Comparison of ENCODE assay signal across 8 mouse cellular contexts in the genomic region with DNA sequence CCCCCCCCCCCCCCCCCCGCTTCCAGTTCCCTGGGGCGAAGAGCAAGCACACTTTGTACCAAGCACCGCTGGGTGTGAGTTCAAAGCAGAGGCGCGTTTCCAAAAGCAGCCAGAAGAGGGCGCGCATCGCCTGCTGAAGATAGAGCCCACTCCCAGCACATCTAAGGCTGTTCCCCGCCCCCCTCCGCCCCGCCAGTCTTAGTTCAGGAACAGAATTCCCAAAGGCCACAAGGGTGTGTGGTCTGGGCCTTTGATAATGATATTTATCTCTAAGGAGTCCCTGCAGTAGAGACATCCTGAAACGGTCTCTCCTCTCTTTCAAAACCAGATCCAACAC. TPM values are rescaled to one million over a fixed set of nuclear protein-coding genes. Genes with fewer than 3 reads are reported as not detected.
A peak's percentile ranks its signal among the peaks of the same experiment; 100 is the strongest.
DNase-seq lines count a peak whose midpoint lies in the region; ATAC-seq and TF ChIP-seq lines count a peak whose summit lies in the region.

No protein-coding gene starts in this region.

- peak overlapping the region; percentile 56 for H3K4me2 ChIP-seq in hindbrain, postnatal 0 days (ENCODE audit: low read depth, low read length)

- H3K27me3 ChIP-seq in hindbrain, postnatal 0 days (ENCODE audit: insufficient read depth, low read length), result no peaks in the 10 kb centered on the region; the same call in 1 of the 2 replicates

- WGBS in hindbrain, postnatal 0 days, result 1% methylated on average over 11 of the region's 12 CpGs

- H3K9me3 ChIP-seq in hindbrain, postnatal 0 days (ENCODE audit: low read length), result no peaks in the 10 kb centered on the region

- DNase-seq in adipocyte (ENCODE audit: low spot score), result peak; percentile 90
- peak; percentile 85 to 87 for DNase-seq in gastrocnemius, adult 8-10 months (ENCODE audit: low spot score in 2 of 2)
- DNase-seq in hindbrain, postnatal 0 days (ENCODE audit: low spot score), result peak; percentile 94
- peak; percentile 91 to 94 for DNase-seq in left cerebral cortex, adult 18-20 months (ENCODE audit: low spot score in 2 of 2)
- DNase-seq in lung, postnatal 36 days, result peak; percentile 96
- peak; percentile 90 for DNase-seq in right cerebral cortex, postnatal 14 days
- DNase-seq in yolk sac, embryonic 10.5 days (ENCODE audit: low spot score), result peak; percentile 81

- TF ChIP-seq CTCF in hindbrain, postnatal 0 days (IDR thresholded peaks at IDR 0.05; ENCODE audit: low read depth), result peak; percentile 87

- H3K36me3 ChIP-seq in hindbrain, postnatal 0 days (ENCODE audit: insufficient read depth, low read length), result no peaks in the 10 kb centered on the region

- no peak overlapping the region for H3K9ac ChIP-seq in hindbrain, postnatal 0 days (replicated peaks; ENCODE audit: low read length)

- 0 out of 2 replicates have a peak, but pooled peaks cover 3% of the 10 kb centered on the region for H3K4me1 ChIP-seq in hindbrain, postnatal 0 days (ENCODE audit: insufficient read depth, low read length)

- ATAC-seq in common myeloid progenitor, adult 5-6 weeks (replicated peaks; ENCODE audit: low read depth, poor library complexity, severe bottlenecking), result peak; percentile 69
- peak; percentile 89 for ATAC-seq in hindbrain, postnatal 0 days

- no peak overlapping the region for H3K27ac ChIP-seq in hindbrain, postnatal 0 days

- peak overlapping the region; percentile 29 for H3K4me3 ChIP-seq in hindbrain, postnatal 0 days (ENCODE audit: low read length)

RNA-seq across cellular contexts. Expression of gene A730049H05Rik, which starts 28.9 kb away (rescaled TPM):
- not detected in 2 replicates for total RNA-seq in common myeloid progenitor, adult 5-6 weeks (2017)
- total RNA-seq in gastrocnemius, adult 8-10 months (2022), result under 1 TPM in 1 of 4 experiments, not detected in 3; 0.15 TPM
- 0.65 and 0.68 TPM in 2 replicates for total RNA-seq in hindbrain, postnatal 0 days (2014; rRNA removed)
- polyA plus RNA-seq in hindbrain, postnatal 0 days (2015; fragmentation: Nextera tagmentation; extraction: Ambion mirVana), result 1.2 and 1.7 TPM in 2 replicates
- total RNA-seq in left cerebral cortex, adult 18-20 months (2021), result not detected
